Mouse (Mus musculus) G1E (cell line): ENCODE measurements around the gene Btbd8. TPM values are rescaled to one million over a fixed set of nuclear protein-coding genes. Genes with fewer than 3 reads are reported as not detected.

ENCODE experiments used
- ATAC-seq: 2 replicates; pipeline ENCODE4 v1.8.0; 2016; ENCODE audit warnings: mild to moderate bottlenecking; ENCODE audit not compliant: insufficient number of reproducible peaks, poor library complexity, low FRiP score, severe bottlenecking; ENCODE audit errors: extremely low read depth
- DNase-seq: peaks from one replicate; pipeline ENCODE4 v3.0.0; 2012; ENCODE audit warnings: low spot score
- H3K27me3 ChIP-seq: 2 replicates; pipeline ENCODE4 v1.6.1; 2012; ENCODE audit warnings: mild to moderate bottlenecking, low read length, inconsistent platforms; ENCODE audit not compliant: insufficient read depth
- H3K36me3 ChIP-seq: replicated peaks from 2 replicates; pipeline ENCODE3; 2012; ENCODE audit warnings: mild to moderate bottlenecking, inconsistent platforms
- H3K4me1 ChIP-seq: 2 replicates; pipeline ENCODE4 v1.6.1; 2012; ENCODE audit warnings: low read depth, low read length, inconsistent platforms, mixed read lengths; ENCODE audit not compliant: insufficient read depth
- H3K4me3 ChIP-seq: 2 replicates; pipeline ENCODE4 v1.5.1; 2012; ENCODE audit warnings: low read depth, mild to moderate bottlenecking, inconsistent platforms, low read length, moderate library complexity, mixed read lengths
- H3K9me3 ChIP-seq: replicated peaks from 2 replicates; pipeline ENCODE4 v1.6.1; 2012; ENCODE audit warnings: inconsistent platforms
- CTCF ChIP-seq: IDR thresholded peaks from 2 replicates; pipeline ENCODE4 v1.5.1; 2012; ENCODE audit warnings: low read depth, low read length, inconsistent platforms, mixed read lengths
- GATA1 ChIP-seq: IDR thresholded peaks from 2 replicates; pipeline ENCODE4 v1.6.1; 2012; ENCODE audit warnings: borderline replicate concordance, low read length, inconsistent platforms, mixed read lengths
- GATA2 ChIP-seq: IDR thresholded peaks from 2 replicates; pipeline ENCODE4 v1.6.1; 2012; ENCODE audit warnings: low read depth, low read length, inconsistent platforms, borderline replicate concordance
- POLR2AphosphoS5 ChIP-seq: IDR thresholded peaks from 2 replicates; pipeline ENCODE4 v1.6.1; 2012; ENCODE audit warnings: low read depth, low read length, inconsistent platforms; ENCODE audit not compliant: insufficient replicate concordance
- TAL1 ChIP-seq: conservative IDR thresholded peaks from 2 replicates; pipeline ENCODE4 v1.6.1; 2012; ENCODE audit warnings: low read depth, low read length, inconsistent platforms, mixed read lengths
- polyA plus RNA-seq: library from polyadenylated mRNA; stranded (reverse); fragments of >175 nt; gene quantifications from 2 replicates; pipeline ENCODE4 v1.2.3, GENCODE M21; 2012
- total RNA-seq, 2 experiments: library from RNA; stranded (forward) in 1 of 2; stranded (reverse) in 1 of 2; fragments of 200-1000 nt in 1 of 2; fragments of >200 nt in 1 of 2; fragmentation: Nextera tagmentation in 1 of 2; gene quantifications; 2 replicates each; pipeline ENCODE4 v1.2.3; 2014 to 2017

Gene Btbd8
- total and polyA plus RNA-seq, 3 experiments: 1.2 to 17.3 (median 5.6) TPM

DNA sequence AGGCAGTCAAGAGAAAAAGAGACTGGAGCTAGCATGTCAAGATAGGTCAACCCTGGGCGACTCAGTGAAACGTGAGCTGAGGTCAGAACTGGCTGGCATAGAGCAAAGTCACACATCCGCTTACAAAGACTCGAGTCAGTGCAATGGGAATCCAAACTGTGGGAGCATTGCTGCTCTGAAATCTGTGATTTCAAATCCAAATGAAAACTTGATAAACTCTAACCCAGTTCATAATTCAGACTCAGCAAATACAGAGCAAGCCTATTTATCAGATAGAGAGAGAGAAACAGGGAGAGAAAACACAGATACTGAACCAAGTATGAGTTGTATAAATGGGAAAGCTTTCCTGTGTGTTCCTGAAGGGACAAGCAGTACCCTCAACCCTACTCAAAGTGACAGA, 69.5 kb downstream of the Btbd8 start, which contains the start of gene Gm42669:
TSS of gene Gm42669 (plus strand) at position 301 of the 400 bp plus-strand sequence.
- H3K27me3 ChIP-seq: no peaks in the 10 kb centered on the region
- TF ChIP-seq GATA2 (no peak), TAL1 (no peak), GATA1 (no peak), POLR2AphosphoS5 (no peak), CTCF (no peak)
- ATAC-seq (no peak), DNase-seq (no peak)
- no peak within 1 kb of the TSS for H3K4me3 ChIP-seq
- H3K36me3 ChIP-seq: peaks cover 18% of the 10 kb centered on the region
- no peaks in the 10 kb centered on the region for H3K9me3 ChIP-seq
- no peaks in the 10 kb centered on the region for H3K4me1 ChIP-seq

DNA sequence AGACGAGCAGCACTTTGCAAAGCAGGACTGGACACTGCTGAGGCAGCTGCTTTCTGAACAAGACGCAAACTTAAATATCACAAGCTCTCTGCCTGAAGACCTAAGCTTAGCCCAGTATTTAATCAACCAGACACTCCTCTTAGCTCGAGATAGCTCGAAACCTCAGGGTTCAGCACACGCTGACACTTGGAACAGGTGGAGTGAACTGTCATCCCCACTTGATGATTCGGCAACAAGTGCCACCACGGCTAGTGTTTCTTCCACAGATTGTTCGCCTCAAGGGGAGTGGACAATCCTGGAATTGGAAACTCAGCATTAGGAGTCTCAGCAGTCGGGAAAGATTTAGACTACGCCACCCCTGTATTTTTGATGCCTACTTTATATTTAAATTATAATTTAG, 72.7 kb downstream of the Btbd8 start:
- peaks cover 6% of the 10 kb centered on the region for H3K4me1 ChIP-seq
- DNase-seq (no peak), ATAC-seq (no peak)
- H3K36me3 ChIP-seq: peaks cover 9% of the 10 kb centered on the region
- H3K27me3 ChIP-seq: no peaks in the 10 kb centered on the region
- H3K4me3 ChIP-seq: no peak overlapping the region
- H3K9me3 ChIP-seq: no peaks in the 10 kb centered on the region
- TF ChIP-seq CTCF (no peak), POLR2AphosphoS5 (no peak), GATA2 (no peak), GATA1 (no peak), TAL1 (no peak)

DNA sequence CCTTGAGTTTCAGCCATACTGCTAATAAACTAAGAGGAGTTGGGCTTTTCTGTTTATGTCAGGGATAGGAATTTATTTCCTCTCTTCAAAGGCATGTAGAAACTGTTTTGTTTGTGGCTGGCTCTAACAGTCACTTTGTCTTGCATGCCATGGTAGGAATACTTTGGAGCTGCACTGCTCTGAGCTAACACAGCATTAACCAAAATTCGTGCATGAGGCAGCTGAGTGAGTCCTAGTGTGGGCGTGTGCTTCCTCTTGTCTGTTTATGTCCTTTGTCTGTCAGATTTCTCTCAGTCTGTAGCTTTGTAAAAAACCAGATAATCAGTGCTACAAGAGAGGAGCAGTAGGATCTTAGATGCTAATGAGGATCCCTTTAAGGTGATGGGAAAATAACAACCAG, 73.5 kb downstream of the Btbd8 start:
- DNase-seq: no peak
- Histone ChIP-seq H3K4me3 (no peak overlapping the region), H3K27me3 (no peaks in the 10 kb centered on the region), H3K36me3 (peaks cover 6% of the 10 kb centered on the region), H3K9me3 (no peaks in the 10 kb centered on the region), H3K4me1 (peaks cover 6% of the 10 kb centered on the region)
- no peak for ATAC-seq
- TF ChIP-seq TAL1 (no peak), GATA1 (no peak), POLR2AphosphoS5 (no peak), CTCF (no peak), GATA2 (no peak)

DNA sequence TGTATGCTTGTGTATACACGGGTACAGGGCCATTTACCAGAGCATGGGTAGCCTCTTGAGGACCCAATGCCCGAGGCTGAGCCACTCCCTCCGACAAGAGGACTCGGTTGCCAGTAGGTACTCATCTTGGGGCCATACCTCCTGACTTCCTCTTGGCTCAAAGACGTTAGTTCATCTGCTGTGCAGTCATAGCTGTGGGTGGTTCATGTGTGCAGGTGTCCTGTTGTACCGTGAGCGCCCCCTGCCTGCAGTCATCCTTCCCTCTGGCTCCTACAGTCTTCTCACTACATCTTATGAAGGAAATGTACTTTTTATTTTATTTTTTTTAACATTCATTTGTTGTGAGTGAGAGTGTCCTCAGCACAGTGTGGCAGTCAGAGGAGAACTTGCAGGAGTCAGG, 75.8 kb downstream of the Btbd8 start:
- Histone ChIP-seq H3K9me3 (no peaks in the 10 kb centered on the region), H3K4me1 (peaks cover 6% of the 10 kb centered on the region), H3K4me3 (no peak overlapping the region), H3K27me3 (peaks cover 5% of the 10 kb centered on the region), H3K36me3 (no peaks in the 10 kb centered on the region)
- no peak for TF ChIP-seq POLR2AphosphoS5
- peak; percentile 61 for TF ChIP-seq CTCF
- ATAC-seq (peak; percentile 78), DNase-seq (peak; percentile 29)

DNA sequence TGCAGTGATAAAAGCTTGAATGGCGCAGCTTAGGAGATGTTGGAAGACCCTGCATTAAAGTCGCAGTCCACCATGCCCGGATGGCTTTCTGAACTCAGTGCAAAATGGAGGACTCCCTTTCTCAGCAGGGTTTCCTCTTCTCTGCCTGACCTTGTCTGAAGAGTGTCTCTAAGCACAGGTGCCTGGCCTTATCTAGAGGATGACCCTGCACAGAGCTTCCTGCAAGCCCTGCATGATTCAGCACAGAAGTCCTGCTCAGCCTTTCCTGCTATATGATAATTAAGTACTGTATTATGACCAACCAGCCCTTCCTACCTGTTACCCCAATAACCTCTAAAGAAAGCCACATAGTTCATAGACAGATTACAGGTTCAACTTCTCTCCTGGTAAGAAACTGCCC, 77.7 kb downstream of the Btbd8 start:
- no peaks in the 10 kb centered on the region for H3K36me3 ChIP-seq
- DNase-seq (no peak), ATAC-seq (peak; percentile 23; the same call in 1 of the 2 replicates)
- H3K4me1 ChIP-seq: peaks cover 6% of the 10 kb centered on the region
- no peak overlapping the region for H3K4me3 ChIP-seq
- H3K27me3 ChIP-seq: peaks cover 9% of the 10 kb centered on the region
- TF ChIP-seq TAL1 (no peak), CTCF (no peak), GATA2 (no peak), GATA1 (no peak), POLR2AphosphoS5 (no peak)
- no peaks in the 10 kb centered on the region for H3K9me3 ChIP-seq

DNA sequence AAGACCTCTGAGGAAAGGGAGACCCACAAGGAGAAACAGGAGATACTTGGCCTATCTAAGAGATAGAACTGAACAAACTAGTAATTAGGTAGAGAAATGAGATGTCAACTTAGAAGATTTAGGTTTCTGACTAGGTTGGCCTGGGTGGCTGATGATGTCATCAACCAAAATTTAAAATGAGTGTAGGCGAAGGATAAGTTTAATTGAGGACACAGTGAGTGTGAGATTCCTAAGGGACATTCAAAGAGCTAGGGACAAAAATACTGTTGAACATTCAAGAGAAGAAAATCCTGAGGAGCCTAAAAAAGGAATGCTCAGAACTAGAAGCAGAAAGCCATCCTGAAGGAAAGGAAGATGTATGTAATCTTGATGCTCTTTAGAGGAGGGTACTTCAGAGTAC, 78.3 kb downstream of the Btbd8 start:
- Histone ChIP-seq H3K4me3 (no peak overlapping the region), H3K4me1 (peaks cover 6% of the 10 kb centered on the region), H3K27me3 (peaks cover 9% of the 10 kb centered on the region), H3K36me3 (no peaks in the 10 kb centered on the region), H3K9me3 (no peaks in the 10 kb centered on the region)
- no peak for TF ChIP-seq TAL1
- TF ChIP-seq POLR2AphosphoS5: no peak
- TF ChIP-seq CTCF: no peak
- TF ChIP-seq GATA1: no peak
- TF ChIP-seq GATA2: no peak
- no peak for DNase-seq
- ATAC-seq: no peak

DNA sequence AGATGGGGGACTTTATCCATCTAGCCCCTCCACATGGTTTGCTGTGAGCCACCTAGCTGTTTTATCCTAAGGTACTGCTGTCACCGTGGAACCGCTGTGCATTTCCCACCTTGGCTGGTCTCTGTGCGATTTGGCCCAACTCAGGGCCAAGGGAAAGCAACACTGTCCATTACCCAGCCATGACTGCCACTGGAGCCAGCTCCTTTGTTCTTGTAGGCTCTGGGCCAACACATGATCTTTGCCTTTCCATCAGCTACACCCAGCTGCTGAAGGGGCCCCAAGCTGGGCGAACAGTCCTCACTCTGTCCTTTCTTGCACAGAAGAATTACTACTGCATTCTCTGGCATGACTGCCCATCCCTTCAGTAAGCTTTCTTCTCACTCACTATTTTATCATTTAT, 80.8 kb downstream of the Btbd8 start:
- peaks cover 18% of the 10 kb centered on the region for H3K27me3 ChIP-seq
- no peak overlapping the region for H3K4me3 ChIP-seq
- DNase-seq (no peak), ATAC-seq (no peak)
- H3K36me3 ChIP-seq: no peaks in the 10 kb centered on the region
- H3K4me1 ChIP-seq: peaks cover 3% of the 10 kb centered on the region; the same call in 1 of the 2 replicates
- H3K9me3 ChIP-seq: no peaks in the 10 kb centered on the region
- no peak for TF ChIP-seq GATA2
- TF ChIP-seq CTCF: no peak
- no peak for TF ChIP-seq GATA1
- no peak for TF ChIP-seq TAL1
- no peak for TF ChIP-seq POLR2AphosphoS5
